ENCODE assay signal across 9 mouse cellular contexts in the genomic region with DNA sequence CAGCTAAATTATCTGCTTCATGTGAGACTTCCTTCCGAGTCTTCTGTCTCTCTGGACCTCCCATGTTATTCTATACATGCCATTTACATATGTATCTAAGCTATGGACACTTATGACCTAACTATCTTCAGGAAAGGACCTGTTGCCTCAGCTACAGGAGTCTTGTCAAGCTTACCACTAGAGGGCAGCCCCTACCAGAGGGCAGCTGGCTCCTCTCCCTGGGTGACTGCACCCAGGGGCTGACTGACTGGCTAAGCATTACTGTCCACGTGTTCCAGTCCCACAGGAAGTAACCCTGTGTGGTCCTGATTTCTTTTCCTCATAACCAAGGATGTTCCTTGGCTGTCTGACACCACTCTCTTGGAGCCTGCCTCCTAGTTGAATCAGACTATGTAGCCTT. TPM values are rescaled to one million over a fixed set of nuclear protein-coding genes. Genes with fewer than 3 reads are reported as not detected.
DNase-seq lines count a peak whose midpoint lies in the region; ATAC-seq and TF ChIP-seq lines count a peak whose summit lies in the region.
"Had no signal": no experiment of that assay in that cellular context is flagged by ENCODE, and none has a peak within 500 bp of the region (broad histone marks: within the 10 kb centered on the region; RNA-seq: fewer than 3 reads in every experiment).

No protein-coding gene starts in this region.

- no peak overlapping the region for H3K4me3 ChIP-seq in kidney, embryonic 14.5 days (ENCODE audit: low read length)
- H3K4me3 ChIP-seq in kidney, postnatal 0 days (replicated peaks; ENCODE audit: low read depth, low read length): no peak overlapping the region
- H3K4me3 ChIP-seq in myocyte: no peak overlapping the region
- no peak overlapping the region for H3K4me3 ChIP-seq in midbrain, embryonic 11.5 days (ENCODE audit: low read depth, low read length)
- H3K4me3 ChIP-seq: embryonic facial prominence, embryonic 13.5 days had no signal

- no peak for ATAC-seq in kidney, embryonic 14.5 days (ENCODE audit: low FRiP score, low TSS enrichment)
- no peak for ATAC-seq in kidney, postnatal 0 days (replicated peaks; ENCODE audit: low FRiP score, low read depth)
- ATAC-seq in midbrain, embryonic 11.5 days (ENCODE audit: low FRiP score): no peak

- no peak overlapping the region for H3ac ChIP-seq in myocyte (ENCODE audit: control insufficient read depth, insufficient read length)

- H3K9me3 ChIP-seq in kidney, embryonic 14.5 days (ENCODE audit: control insufficient read depth, low read length): no peaks in the 10 kb centered on the region
- H3K9me3 ChIP-seq in kidney, postnatal 0 days (replicated peaks; ENCODE audit: low read length): no peaks in the 10 kb centered on the region
- H3K9me3 ChIP-seq in midbrain, embryonic 11.5 days (ENCODE audit: control insufficient read depth, low read length): no peaks in the 10 kb centered on the region
- H3K9me3 ChIP-seq: embryonic facial prominence, embryonic 13.5 days had no signal

- no peak overlapping the region for H3K9ac ChIP-seq in kidney, embryonic 14.5 days (ENCODE audit: low read depth, low read length)
- no peak overlapping the region for H3K9ac ChIP-seq in kidney, postnatal 0 days (ENCODE audit: low read depth, low read length)
- no peak overlapping the region for H3K9ac ChIP-seq in midbrain, embryonic 11.5 days (ENCODE audit: low read length)
- H3K9ac ChIP-seq: embryonic facial prominence, embryonic 13.5 days had no signal

- H3K79me2 ChIP-seq in myocyte (ENCODE audit: control insufficient read depth, insufficient read depth): no peaks in the 10 kb centered on the region

- H3K27ac ChIP-seq in kidney, embryonic 14.5 days (ENCODE audit: low read depth, low read length): no peak overlapping the region
- H3K27ac ChIP-seq in kidney, postnatal 0 days: no peak overlapping the region
- H3K27ac ChIP-seq in midbrain, embryonic 11.5 days (ENCODE audit: low read depth, low read length): no peak overlapping the region
- H3K27ac ChIP-seq: embryonic facial prominence, embryonic 13.5 days had no signal

- H3K27me3 ChIP-seq in kidney, embryonic 14.5 days (ENCODE audit: control insufficient read depth, insufficient read depth, low read length): no peaks in the 10 kb centered on the region
- no peaks in the 10 kb centered on the region for H3K27me3 ChIP-seq in kidney, postnatal 0 days (ENCODE audit: insufficient read depth, low read length)
- H3K27me3 ChIP-seq in myocyte (ENCODE audit: control insufficient read depth, insufficient read depth, insufficient read length): no peaks in the 10 kb centered on the region
- H3K27me3 ChIP-seq in midbrain, embryonic 11.5 days (ENCODE audit: control insufficient read depth, insufficient read depth, low read length): no peaks in the 10 kb centered on the region
- H3K27me3 ChIP-seq: embryonic facial prominence, embryonic 13.5 days had no signal

- peak; percentile 17 for DNase-seq in kidney, adult 18-20 months
- DNase-seq in CD4-positive helper T cell, adult 2 months (ENCODE audit: low read depth, low spot score): peak; percentile 9
- peak; percentile 58 to 87 for DNase-seq in adrenal gland, adult (ENCODE audit: inconsistent age in 2 of 2, low spot score in 1 of 2)
- peak; percentile 16 for DNase-seq in kidney, postnatal 0 days (ENCODE audit: low spot score)
- DNase-seq in midbrain, embryonic 11.5 days (ENCODE audit: low spot score, missing footprints): no peak
- DNase-seq in gastrocnemius, postnatal 4 days (ENCODE audit: low spot score in 2 of 2): no peak

- 66% methylated on average over 2 of the region's 2 CpGs for WGBS in kidney, embryonic 14.5 days
- 50% methylated on average over 2 of the region's 2 CpGs for WGBS in kidney, postnatal 0 days
- WGBS in midbrain, embryonic 11.5 days: 72% methylated on average over 2 of the region's 2 CpGs

- no peak for TF ChIP-seq POLR2A in myocyte (IDR thresholded peaks at IDR 0.05; ENCODE audit: insufficient read length, low read depth)

- no peak overlapping the region for H3K4me2 ChIP-seq in kidney, embryonic 14.5 days (replicated peaks; ENCODE audit: low read depth, low read length)
- H3K4me2 ChIP-seq in kidney, postnatal 0 days (ENCODE audit: low read length): no peak overlapping the region
- H3K4me2 ChIP-seq in myocyte (ENCODE audit: low read depth): no peak overlapping the region
- no peak overlapping the region for H3K4me2 ChIP-seq in midbrain, embryonic 11.5 days
- H3K4me2 ChIP-seq: embryonic facial prominence, embryonic 13.5 days had no signal

- peak; percentile 49 for TF ChIP-seq CTCF in kidney, postnatal 0 days (IDR thresholded peaks at IDR 0.05; ENCODE audit: low read depth)

- no peaks in the 10 kb centered on the region for H3K4me1 ChIP-seq in kidney, embryonic 14.5 days (ENCODE audit: control insufficient read depth, insufficient read depth, low read length)
- H3K4me1 ChIP-seq in kidney, postnatal 0 days (replicated peaks; ENCODE audit: insufficient read depth, low read length): no peaks in the 10 kb centered on the region
- H3K4me1 ChIP-seq in midbrain, embryonic 11.5 days (ENCODE audit: control insufficient read depth, insufficient read depth, low read length): no peaks in the 10 kb centered on the region
- H3K4me1 ChIP-seq: embryonic facial prominence, embryonic 13.5 days had no signal

- H3K36me3 ChIP-seq in kidney, embryonic 14.5 days (ENCODE audit: control insufficient read depth, insufficient read depth, low read length): no peaks in the 10 kb centered on the region
- no peaks in the 10 kb centered on the region for H3K36me3 ChIP-seq in kidney, postnatal 0 days (ENCODE audit: insufficient read depth, low read length)
- H3K36me3 ChIP-seq in myocyte (ENCODE audit: control insufficient read depth, insufficient read depth): no peaks in the 10 kb centered on the region
- H3K36me3 ChIP-seq in midbrain, embryonic 11.5 days (ENCODE audit: control insufficient read depth, insufficient read depth, low read length): no peaks in the 10 kb centered on the region
- H3K36me3 ChIP-seq: embryonic facial prominence, embryonic 13.5 days had no signal

TF ChIP-seq in myocyte, 11 proteins besides CTCF, POLR2A, EP300 and RAD21:
- TF ChIP-seq MYOG (IDR thresholded peaks at IDR 0.05; ENCODE audit: control insufficient read depth in 1 of 3, insufficient read depth in 1 of 3, insufficient read length in 2 of 3, low read depth in 2 of 3): no peak
- no peak for TF ChIP-seq TCF12 (IDR thresholded peaks at IDR 0.05; ENCODE audit: insufficient read depth, poor library complexity, severe bottlenecking)
- TF ChIP-seq MYOD1 (IDR thresholded peaks at IDR 0.05; ENCODE audit: control insufficient read depth in 1 of 3, insufficient read length in 2 of 3, low read depth in 2 of 3): peak in 1 of 3 experiments; percentile 7
- TF ChIP-seq USF1 (IDR thresholded peaks at IDR 0.05; ENCODE audit: low read depth): peak; percentile 32
- TF ChIP-seq SRF (IDR thresholded peaks at IDR 0.05; ENCODE audit: control insufficient read depth, insufficient read length, low read depth): no peak

RNA-seq across cellular contexts. Expression of a gene that starts 46.1 kb away (rescaled TPM):
- polyA plus RNA-seq in kidney, embryonic 14.5 days (2014; fragmentation: Nextera tagmentation; extraction: Ambion mirVana): not detected in 2 replicates
- 0.05 and 0.14 TPM in 2 replicates for polyA plus RNA-seq in kidney, postnatal 0 days (2015; fragmentation: Nextera tagmentation; extraction: Ambion mirVana)
- 0.02 TPM for polyA plus RNA-seq in myocyte (2012; fragmentation: generic; extraction: Trizol)
- not detected in 2 replicates for polyA plus RNA-seq in midbrain, embryonic 11.5 days (2014; fragmentation: Nextera tagmentation; extraction: Ambion mirVana)
- total RNA-seq in gastrocnemius, postnatal 4 days (2021): 1 to 10 TPM in 1 of 2 experiments, under 1 TPM in 1; 0.62 to 1.1 TPM

Comparison
In these comparisons a context has a peak if more than half of its experiments do, and no peak if none do; other contexts are left out.
1. DNase-seq: peak in kidney, adult 18-20 months (single experiment), CD4-positive helper T cell, adult 2 months (single experiment), adrenal gland, adult (2 of 2) and kidney, postnatal 0 days (single experiment); none in midbrain, embryonic 11.5 days (single experiment) and gastrocnemius, postnatal 4 days (0 of 2).